Mouse (Mus musculus) layer of hippocampus, adult 11-12 months (tissue): Measurements from ENCODE around the gene Gm21719.
"Not testable (repeated sequence)": the region's sequence is repeated elsewhere in the genome, so short reads cannot be mapped to it uniquely, and the experiment has no call there.

Experiments used
- DNase-seq: peaks from one replicate; pipeline ENCODE4 v3.0.0; 2022; ENCODE audit warnings: low spot score

Gm21719 gene

DNA sequence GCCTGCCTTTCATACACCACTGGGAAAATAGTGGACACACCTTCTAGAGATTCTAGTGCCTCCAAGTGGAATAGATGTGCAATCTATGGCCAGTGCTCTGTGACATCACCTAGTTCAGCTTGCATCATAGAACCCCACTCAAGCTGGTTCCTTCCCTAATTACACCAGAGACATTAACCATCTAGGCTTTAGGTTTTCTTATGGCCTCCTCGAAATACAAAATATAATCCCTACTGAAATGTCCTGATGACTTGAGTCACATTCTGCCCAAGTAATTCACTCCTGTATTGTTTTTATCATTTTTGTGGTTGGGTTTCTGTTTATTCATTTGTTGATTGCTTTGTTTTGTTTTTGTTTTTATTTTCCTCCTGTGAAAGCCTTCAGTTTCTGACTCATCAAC, at the start of gene Gm21719:
Gm21719 (minus strand) TSS at position 101 of the 400 bp plus-strand sequence.
- not testable (repeated sequence) for DNase-seq
